Mouse (Mus musculus): ENCODE results near the gene Chst11. TPM values are rescaled to one million over a fixed set of nuclear protein-coding genes. Genes with fewer than 3 reads are reported as not detected.

Gene Chst11
- total and polyA plus RNA-seq, 2 experiments from 2014 or later: 0.57 to 6.6 TPM

DNA sequence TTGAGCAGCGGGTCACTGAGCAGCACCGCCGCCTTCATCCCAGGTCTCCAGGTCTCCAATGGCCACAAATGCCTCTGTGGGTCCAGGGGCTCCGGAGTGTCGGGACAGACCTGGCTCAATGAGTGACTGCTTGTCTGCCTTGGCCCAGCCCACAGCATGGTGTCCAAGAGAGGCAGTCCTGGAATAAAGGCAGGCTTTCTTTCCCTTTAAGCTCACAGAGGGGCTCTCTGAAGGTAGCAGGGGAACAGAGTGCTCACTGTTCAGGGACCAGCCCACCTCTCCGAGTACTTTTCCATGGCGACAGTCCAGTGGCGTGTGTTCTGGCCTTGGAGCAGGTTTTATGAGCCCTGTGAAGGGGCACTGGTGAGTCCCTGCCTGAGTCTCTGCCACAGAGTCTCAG, 145.3 kb downstream of the Chst11 start:
- H3K9ac ChIP-seq (replicated peaks; ENCODE audit: low read depth, low read length): no peak overlapping the region
- no peak; the same call in 1 of the 2 replicates for ATAC-seq (ENCODE audit: insufficient read depth, low read depth)
- H3K4me1 ChIP-seq (ENCODE audit: control insufficient read depth, insufficient read depth): 0 out of 2 replicates have a peak, but pooled peaks cover 2% of the 10 kb centered on the region
- no peak overlapping the region for H3K4me3 ChIP-seq (ENCODE audit: low read depth, low read length)
- 73% methylated on average over 8 of the region's 8 CpGs for WGBS
- H3K36me3 ChIP-seq (replicated peaks; ENCODE audit: control insufficient read depth, insufficient read depth, low read length): no peaks in the 10 kb centered on the region
- no peak for DNase-seq (ENCODE audit: low spot score)
- no peaks in the 10 kb centered on the region for H3K9me3 ChIP-seq (replicated peaks; ENCODE audit: control insufficient read depth, low read length)
- no peaks in the 10 kb centered on the region for H3K27me3 ChIP-seq (ENCODE audit: control insufficient read depth, insufficient read depth, low read length)
- H3K4me2 ChIP-seq (ENCODE audit: low read depth, low read length): no peak overlapping the region
- TF ChIP-seq CTCF (IDR thresholded peaks at IDR 0.05; ENCODE audit: low read depth): no peak
- TF ChIP-seq EP300 (IDR thresholded peaks at IDR 0.05; ENCODE audit: low read depth): no peak
- H3K27ac ChIP-seq (ENCODE audit: low read depth): no peak overlapping the region

DNA sequence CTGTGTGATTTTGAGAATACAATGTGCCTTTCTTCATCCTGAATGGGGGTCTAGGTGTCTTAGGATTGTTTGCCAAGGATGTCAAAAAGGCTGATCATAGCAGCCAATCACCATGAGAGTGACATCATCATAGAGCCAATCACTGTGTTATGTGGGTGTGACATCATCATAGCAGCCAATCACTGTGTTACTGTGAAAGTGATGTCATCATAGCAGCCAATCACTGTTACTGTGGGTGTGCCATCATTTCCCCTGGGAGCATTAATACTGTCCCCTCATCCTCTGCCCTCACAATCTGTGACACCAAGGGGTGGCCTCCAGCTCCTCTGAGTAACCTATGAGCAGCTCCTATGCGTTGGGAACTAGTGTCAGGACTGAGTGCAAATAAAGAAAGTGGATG, 146.6 kb downstream of the Chst11 start:
- Histone ChIP-seq H3K9me3 (replicated peaks; ENCODE audit: control insufficient read depth, low read length) (no peaks in the 10 kb centered on the region), H3K36me3 (replicated peaks; ENCODE audit: control insufficient read depth, insufficient read depth, low read length) (no peaks in the 10 kb centered on the region), H3K27ac (ENCODE audit: low read depth) (no peak overlapping the region), H3K4me2 (ENCODE audit: low read depth, low read length) (no peak overlapping the region), H3K9ac (replicated peaks; ENCODE audit: low read depth, low read length) (no peak overlapping the region), H3K27me3 (ENCODE audit: control insufficient read depth, insufficient read depth, low read length) (no peaks in the 10 kb centered on the region), H3K4me3 (ENCODE audit: low read depth, low read length) (no peak overlapping the region), H3K4me1 (ENCODE audit: control insufficient read depth, insufficient read depth) (no peaks in the 10 kb centered on the region)
- TF ChIP-seq CTCF (IDR thresholded peaks at IDR 0.05; ENCODE audit: low read depth) (no peak), EP300 (IDR thresholded peaks at IDR 0.05; ENCODE audit: low read depth) (no peak)
- WGBS: 91% methylated on average over 1 of the region's 1 CpGs
- ATAC-seq (ENCODE audit: insufficient read depth, low read depth): no peak; the same call in 1 of the 2 replicates
- no peak for DNase-seq (ENCODE audit: low spot score)

DNA sequence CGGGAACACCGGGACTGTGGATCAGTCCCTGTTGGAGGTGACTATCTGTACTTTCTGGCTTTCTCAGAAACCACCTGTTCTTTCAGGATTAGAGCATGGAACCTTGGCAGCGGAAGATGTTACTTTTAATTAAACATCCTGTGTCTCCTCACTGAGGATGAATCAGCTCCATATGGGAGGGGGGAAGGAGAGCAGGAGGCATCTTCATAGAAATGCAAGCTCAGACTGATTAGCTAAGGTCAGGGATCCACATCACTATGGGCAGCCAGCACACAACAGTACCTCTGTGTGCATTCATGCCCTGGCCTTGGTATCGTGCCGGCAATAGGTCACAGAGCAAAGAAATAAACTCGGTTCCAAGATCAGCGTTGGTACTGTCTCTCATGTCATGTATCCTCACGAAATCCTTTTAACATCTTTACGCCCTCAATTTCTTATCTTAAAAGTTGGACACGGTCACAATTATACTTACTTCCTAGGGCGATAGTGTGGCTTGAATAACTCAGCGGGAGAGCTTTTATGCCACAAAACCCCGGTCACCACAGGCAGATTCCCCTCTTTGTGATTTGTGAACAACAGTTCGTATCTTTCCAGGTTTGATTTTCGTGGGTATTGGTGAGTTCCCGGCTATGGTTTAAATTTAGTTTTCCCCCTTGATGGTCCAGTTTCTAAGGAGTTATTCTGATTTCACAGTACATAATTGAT, 148.7 kb downstream of the Chst11 start:
- 65% methylated on average over 16 of the region's 16 CpGs for WGBS
- DNase-seq (ENCODE audit: low spot score) (no peak), ATAC-seq (ENCODE audit: insufficient read depth, low read depth) (no peak)
- TF ChIP-seq CTCF (IDR thresholded peaks at IDR 0.05; ENCODE audit: low read depth): no peak
- no peak for TF ChIP-seq EP300 (IDR thresholded peaks at IDR 0.05; ENCODE audit: low read depth)
- Histone ChIP-seq H3K4me1 (ENCODE audit: control insufficient read depth, insufficient read depth) (no peaks in the 10 kb centered on the region), H3K27me3 (ENCODE audit: control insufficient read depth, insufficient read depth, low read length) (no peaks in the 10 kb centered on the region), H3K9ac (replicated peaks; ENCODE audit: low read depth, low read length) (no peak overlapping the region), H3K27ac (ENCODE audit: low read depth) (no peak overlapping the region), H3K4me3 (ENCODE audit: low read depth, low read length) (no peak overlapping the region), H3K4me2 (ENCODE audit: low read depth, low read length) (no peak overlapping the region), H3K9me3 (replicated peaks; ENCODE audit: control insufficient read depth, low read length) (no peaks in the 10 kb centered on the region), H3K36me3 (replicated peaks; ENCODE audit: control insufficient read depth, insufficient read depth, low read length) (no peaks in the 10 kb centered on the region)

DNA sequence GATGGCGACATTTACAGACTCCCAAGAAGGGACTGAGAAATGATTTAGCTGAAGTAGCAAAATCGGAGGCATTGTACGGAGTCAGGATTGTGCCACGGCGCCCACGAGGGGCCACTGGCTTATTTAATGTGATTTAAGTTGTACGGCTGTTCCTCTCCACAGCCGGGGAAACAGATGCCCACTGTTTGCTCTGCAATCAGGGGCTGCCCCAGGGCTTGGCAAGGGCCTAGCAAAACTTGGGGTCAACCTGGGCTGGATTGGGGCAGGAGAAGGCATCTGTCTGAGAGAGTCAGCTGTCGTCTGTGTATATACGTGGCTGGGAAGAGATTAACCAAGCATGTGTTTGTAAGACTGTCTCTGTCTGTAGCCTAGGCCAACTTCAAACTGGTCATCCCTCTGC, 149.6 kb downstream of the Chst11 start:
- TF ChIP-seq CTCF (IDR thresholded peaks at IDR 0.05; ENCODE audit: low read depth) (no peak), EP300 (IDR thresholded peaks at IDR 0.05; ENCODE audit: low read depth) (no peak)
- Histone ChIP-seq H3K27me3 (ENCODE audit: control insufficient read depth, insufficient read depth, low read length) (no peaks in the 10 kb centered on the region), H3K9ac (replicated peaks; ENCODE audit: low read depth, low read length) (no peak overlapping the region), H3K27ac (ENCODE audit: low read depth) (no peak overlapping the region), H3K4me2 (ENCODE audit: low read depth, low read length) (no peak overlapping the region), H3K36me3 (replicated peaks; ENCODE audit: control insufficient read depth, insufficient read depth, low read length) (no peaks in the 10 kb centered on the region), H3K9me3 (replicated peaks; ENCODE audit: control insufficient read depth, low read length) (no peaks in the 10 kb centered on the region), H3K4me1 (ENCODE audit: control insufficient read depth, insufficient read depth) (no peaks in the 10 kb centered on the region), H3K4me3 (ENCODE audit: low read depth, low read length) (no peak overlapping the region)
- DNase-seq (ENCODE audit: low spot score) (no peak), ATAC-seq (ENCODE audit: insufficient read depth, low read depth) (no peak)
- WGBS: 76% methylated on average over 10 of the region's 10 CpGs

DNA sequence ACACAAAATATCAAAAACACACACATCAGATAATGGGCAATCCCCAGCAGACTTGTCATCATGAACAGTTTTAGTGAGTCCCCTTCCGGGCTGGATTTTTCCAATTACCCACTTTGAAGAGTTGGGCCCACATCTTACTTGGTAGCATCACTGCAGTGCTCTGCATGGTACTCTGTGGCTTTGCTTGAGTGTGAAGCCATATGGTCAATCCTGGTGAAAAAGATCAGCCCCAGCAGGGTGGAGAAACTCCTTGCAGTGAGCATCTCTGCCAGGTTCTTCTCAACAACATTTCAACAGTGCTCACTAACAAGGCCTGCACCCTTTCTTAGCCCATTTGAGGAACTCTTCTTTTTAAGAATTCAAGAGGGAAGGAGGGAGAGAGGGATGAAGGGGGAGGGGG, 150.7 kb downstream of the Chst11 start:
- Histone ChIP-seq H3K9ac (replicated peaks; ENCODE audit: low read depth, low read length) (no peak overlapping the region), H3K4me1 (ENCODE audit: control insufficient read depth, insufficient read depth) (0 out of 2 replicates have a peak, but pooled peaks cover 4% of the 10 kb centered on the region), H3K4me2 (ENCODE audit: low read depth, low read length) (no peak overlapping the region), H3K27me3 (ENCODE audit: control insufficient read depth, insufficient read depth, low read length) (no peaks in the 10 kb centered on the region), H3K4me3 (ENCODE audit: low read depth, low read length) (no peak overlapping the region), H3K27ac (ENCODE audit: low read depth) (no peak overlapping the region), H3K36me3 (replicated peaks; ENCODE audit: control insufficient read depth, insufficient read depth, low read length) (no peaks in the 10 kb centered on the region), H3K9me3 (replicated peaks; ENCODE audit: control insufficient read depth, low read length) (no peaks in the 10 kb centered on the region)
- TF ChIP-seq EP300 (IDR thresholded peaks at IDR 0.05; ENCODE audit: low read depth) (no peak), CTCF (IDR thresholded peaks at IDR 0.05; ENCODE audit: low read depth) (no peak)
- DNase-seq (ENCODE audit: low spot score): no peak
- ATAC-seq (ENCODE audit: insufficient read depth, low read depth): no peak
- 81% methylated on average over 1 of the region's 1 CpGs for WGBS

DNA sequence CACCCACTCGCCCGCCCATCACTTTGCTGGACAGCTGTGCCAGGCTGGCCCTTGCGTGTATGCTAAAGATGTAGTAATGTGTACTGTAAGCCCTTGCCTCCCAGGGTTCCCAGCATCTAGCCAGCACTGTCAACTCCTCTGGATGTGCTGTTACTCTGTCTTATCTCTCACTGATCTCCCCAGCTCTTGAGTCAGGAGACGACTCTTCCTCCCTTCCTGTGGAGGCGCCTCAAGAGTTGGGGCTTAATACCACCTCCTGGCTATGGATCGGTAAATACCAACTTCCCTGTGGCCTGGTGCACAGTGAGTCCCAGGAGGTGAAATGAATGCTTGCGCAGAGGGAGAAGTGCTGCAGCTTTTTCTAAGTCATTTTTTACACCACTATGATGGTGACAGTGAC, 151.8 kb downstream of the Chst11 start:
- WGBS: 78% methylated on average over 7 of the region's 7 CpGs

More for the DNA sequence above, 151.8 kb downstream of the Chst11 start:
- no peak overlapping the region for H3K4me3 ChIP-seq (ENCODE audit: low read depth, low read length)
- H3K27me3 ChIP-seq (ENCODE audit: control insufficient read depth, insufficient read depth, low read length): no peaks in the 10 kb centered on the region
- 0 out of 2 replicates have a peak, but pooled peaks cover 4% of the 10 kb centered on the region for H3K4me1 ChIP-seq (ENCODE audit: control insufficient read depth, insufficient read depth)
- no peak overlapping the region for H3K9ac ChIP-seq (replicated peaks; ENCODE audit: low read depth, low read length)
- no peak overlapping the region for H3K27ac ChIP-seq (ENCODE audit: low read depth)
- DNase-seq (ENCODE audit: low spot score) (no peak), ATAC-seq (ENCODE audit: insufficient read depth, low read depth) (no peak)
- H3K4me2 ChIP-seq (ENCODE audit: low read depth, low read length): no peak overlapping the region
- H3K9me3 ChIP-seq (replicated peaks; ENCODE audit: control insufficient read depth, low read length): no peaks in the 10 kb centered on the region
- TF ChIP-seq CTCF (IDR thresholded peaks at IDR 0.05; ENCODE audit: low read depth): no peak
- no peak for TF ChIP-seq EP300 (IDR thresholded peaks at IDR 0.05; ENCODE audit: low read depth)
- H3K36me3 ChIP-seq (replicated peaks; ENCODE audit: control insufficient read depth, insufficient read depth, low read length): no peaks in the 10 kb centered on the region
